Mouse (Mus musculus) hindbrain, embryonic 13.5 days (tissue): ENCODE results near the gene Sarnp. TPM values are rescaled to one million over a fixed set of nuclear protein-coding genes. Genes with fewer than 3 reads are reported as not detected.
A peak's percentile ranks its signal among the peaks of the same experiment; 100 is the strongest.

Source experiments
- ATAC-seq: fragments of 200-750 bp; cut with Nextera tagmentation; 2 replicates; pipeline ENCODE4 v1.8.0; 2017; ENCODE audit warnings: moderate TSS enrichment; ENCODE audit not compliant: low FRiP score
- H3K27ac ChIP-seq: fragments of 300-500 bp; sonication (generic); 2 replicates; pipeline ENCODE4 v1.5.1; 2015; ENCODE audit warnings: inconsistent platforms, mild to moderate bottlenecking, moderate library complexity
- H3K27me3 ChIP-seq: fragments of 300-500 bp; sonication (generic); 2 replicates; pipeline ENCODE4 v1.6.1; 2015; ENCODE audit warnings: mild to moderate bottlenecking, inconsistent platforms
- H3K36me3 ChIP-seq: fragments of 300-500 bp; sonication (generic); 2 replicates; pipeline ENCODE4 v1.6.1; 2015; ENCODE audit warnings: mild to moderate bottlenecking, inconsistent platforms
- H3K4me1 ChIP-seq: fragments of 300-500 bp; sonication (generic); replicated peaks from 2 replicates; pipeline ENCODE4 v1.6.1; 2015; ENCODE audit warnings: inconsistent platforms
- H3K4me2 ChIP-seq: fragments of 300-500 bp; sonication (generic); 2 replicates; pipeline ENCODE4 v1.6.1; 2015; ENCODE audit warnings: inconsistent platforms, mild to moderate bottlenecking, moderate library complexity
- H3K4me3 ChIP-seq: fragments of 300-500 bp; sonication (generic); 2 replicates; pipeline ENCODE4 v1.5.1; 2015; ENCODE audit warnings: mild to moderate bottlenecking, inconsistent platforms
- H3K9ac ChIP-seq: fragments of 300-500 bp; sonication (generic); 2 replicates; pipeline ENCODE4 v1.6.1; 2015; ENCODE audit warnings: mild to moderate bottlenecking, inconsistent platforms
- H3K9me3 ChIP-seq: fragments of 300-500 bp; sonication (generic); 2 replicates; pipeline ENCODE4 v1.6.1; 2016; ENCODE audit warnings: inconsistent platforms
- WGBS: fragments of 180-500 bp; shearing (Covaris S2); methylation state at CpG from one replicate; pipeline ENCODE4 v1.1.7; 2015; 5-methylcytosine and 5-hydroxymethylcytosine counted together
- polyA plus RNA-seq: library from polyadenylated mRNA; unstranded; fragments of >200 nt; fragmentation: Nextera tagmentation; extraction: Ambion mirVana; gene quantifications from 2 replicates; pipeline ENCODE4 v1.2.1, GENCODE M21; 2015

Gene Sarnp
- polyA plus RNA-seq, 1 experiment from 2014 or later: 190 TPM

DNA sequence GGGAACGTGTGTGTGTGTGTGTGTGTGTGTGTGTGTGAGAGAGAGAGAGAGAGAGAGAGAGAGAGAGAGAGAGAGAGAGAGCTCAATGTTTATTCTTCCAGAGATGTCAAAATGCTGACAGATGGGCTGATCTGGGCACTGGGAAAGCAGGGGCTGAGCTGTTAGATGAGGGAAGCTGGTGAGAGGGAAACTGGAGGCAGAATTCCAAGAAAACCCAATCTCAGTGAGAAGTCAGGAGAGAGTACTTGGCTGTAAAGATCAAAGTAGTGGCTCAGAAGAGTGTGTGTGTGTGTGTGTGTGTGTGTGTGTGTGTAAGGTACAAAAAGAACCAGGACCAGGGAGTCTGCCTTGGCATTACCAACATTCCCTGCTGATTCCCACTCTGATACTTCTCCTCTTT is 80.4 kb downstream of the Sarnp start:
- WGBS: 26% methylated on average over 1 of the region's 1 CpGs
- no peak for ATAC-seq
- peaks cover 22% of the 10 kb centered on the region for H3K4me1 ChIP-seq
- no peaks in the 10 kb centered on the region for H3K36me3 ChIP-seq
- no peaks in the 10 kb centered on the region for H3K9me3 ChIP-seq
- H3K27me3 ChIP-seq: peaks cover 29% of the 10 kb centered on the region
- no peak overlapping the region for H3K27ac ChIP-seq
- H3K9ac ChIP-seq: no peak overlapping the region
- no peak overlapping the region for H3K4me2 ChIP-seq
- H3K4me3 ChIP-seq: no peak overlapping the region

DNA sequence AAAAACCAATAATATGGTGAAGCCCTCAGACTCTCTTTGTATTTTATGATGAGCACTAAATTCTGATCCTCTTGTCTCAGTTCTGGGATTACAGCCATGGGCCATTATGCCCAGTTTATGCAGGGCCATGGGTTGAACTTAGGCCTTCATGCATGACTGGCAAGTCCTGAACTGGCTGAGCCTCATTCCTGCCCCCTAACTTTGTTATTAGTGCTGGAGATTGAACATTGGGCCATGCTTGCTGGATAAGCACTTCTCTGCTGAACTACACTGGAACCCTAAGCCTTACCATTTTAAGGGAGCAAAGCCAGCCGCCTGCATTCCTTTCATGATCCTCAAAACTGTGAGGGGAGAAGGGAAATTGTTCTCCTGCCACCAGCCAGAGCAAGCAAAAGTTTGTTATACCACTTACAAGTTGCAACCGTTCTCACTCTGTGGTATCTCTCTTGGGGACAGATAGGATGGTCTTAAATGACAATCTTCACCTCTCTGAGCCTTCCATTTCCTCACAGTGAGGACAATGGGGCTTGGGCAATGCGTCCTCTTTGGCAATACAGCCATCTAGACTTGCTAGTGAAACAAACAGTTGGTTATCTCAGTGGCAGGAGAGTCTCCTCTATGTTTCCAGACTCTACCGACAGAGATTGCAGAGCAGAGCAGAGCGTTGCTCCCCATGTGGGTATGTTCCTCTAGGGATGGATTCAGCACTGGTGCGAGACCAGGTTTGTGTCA is 82.8 kb downstream of the Sarnp start:
- Histone ChIP-seq H3K9ac (no peak overlapping the region), H3K27me3 (peaks cover 22% of the 10 kb centered on the region), H3K4me3 (no peak overlapping the region), H3K9me3 (no peaks in the 10 kb centered on the region), H3K36me3 (no peaks in the 10 kb centered on the region), H3K4me2 (no peak overlapping the region), H3K27ac (no peak overlapping the region), H3K4me1 (peaks cover 15% of the 10 kb centered on the region)
- WGBS: 85% methylated on average over 6 of the region's 6 CpGs
- ATAC-seq: no peak

DNA sequence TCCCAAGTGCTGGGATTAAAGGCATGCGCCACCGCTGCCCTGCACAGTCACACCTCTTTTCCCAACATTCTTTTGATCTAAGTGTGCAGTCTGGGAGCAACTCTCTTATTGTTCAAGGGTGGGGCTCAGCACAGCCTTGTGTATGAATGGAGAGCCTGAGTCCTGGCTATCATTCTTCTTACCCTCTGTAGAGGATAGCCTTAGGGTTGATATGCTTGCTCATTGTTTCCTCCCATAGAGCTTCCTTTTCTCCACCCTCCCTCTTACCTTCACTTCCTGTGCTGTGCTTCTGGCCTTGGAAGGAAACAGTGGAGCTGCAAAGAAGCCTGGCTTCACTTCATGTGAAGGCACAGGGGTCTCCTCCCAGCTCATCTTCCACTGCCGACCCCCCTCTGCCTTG is 83.6 kb downstream of the Sarnp start, which contains the start of gene Cd63:
Cd63 (plus strand) TSS at position 292 of the 400 bp plus-strand sequence.
- Histone ChIP-seq H3K27ac (no peak within 1 kb of the TSS), H3K27me3 (peaks cover 21% of the 10 kb centered on the region), H3K4me1 (peaks cover 14% of the 10 kb centered on the region), H3K4me3 (no peak within 1 kb of the TSS), H3K9ac (no peak within 1 kb of the TSS), H3K4me2 (no peak within 1 kb of the TSS), H3K36me3 (no peaks in the 10 kb centered on the region), H3K9me3 (no peaks in the 10 kb centered on the region)
- 85% methylated on average over 3 of the region's 3 CpGs for WGBS
- ATAC-seq: no peak

DNA sequence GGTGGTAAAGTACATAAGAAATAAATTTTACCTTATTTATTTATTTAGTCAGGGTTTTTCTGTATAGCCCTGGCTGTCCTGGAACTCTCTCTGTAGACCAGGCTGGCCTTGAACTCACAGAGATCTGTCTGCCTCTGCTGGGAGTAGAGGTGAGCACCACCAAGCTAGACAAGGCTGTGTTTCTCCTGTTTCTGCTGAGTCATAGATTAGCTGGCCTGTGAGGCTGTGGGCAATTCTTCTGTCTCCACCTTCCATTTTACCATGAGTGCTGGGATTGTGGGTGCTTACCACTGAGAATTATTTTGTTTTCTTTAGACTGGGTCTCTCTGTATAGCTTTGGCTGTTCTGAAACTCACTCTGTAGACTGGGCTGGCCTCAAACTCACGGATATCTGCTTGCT is 84.3 kb downstream of the Sarnp start:
- H3K27me3 ChIP-seq: peaks cover 14% of the 10 kb centered on the region
- WGBS: 84% methylated on average over 1 of the region's 1 CpGs

DNA sequence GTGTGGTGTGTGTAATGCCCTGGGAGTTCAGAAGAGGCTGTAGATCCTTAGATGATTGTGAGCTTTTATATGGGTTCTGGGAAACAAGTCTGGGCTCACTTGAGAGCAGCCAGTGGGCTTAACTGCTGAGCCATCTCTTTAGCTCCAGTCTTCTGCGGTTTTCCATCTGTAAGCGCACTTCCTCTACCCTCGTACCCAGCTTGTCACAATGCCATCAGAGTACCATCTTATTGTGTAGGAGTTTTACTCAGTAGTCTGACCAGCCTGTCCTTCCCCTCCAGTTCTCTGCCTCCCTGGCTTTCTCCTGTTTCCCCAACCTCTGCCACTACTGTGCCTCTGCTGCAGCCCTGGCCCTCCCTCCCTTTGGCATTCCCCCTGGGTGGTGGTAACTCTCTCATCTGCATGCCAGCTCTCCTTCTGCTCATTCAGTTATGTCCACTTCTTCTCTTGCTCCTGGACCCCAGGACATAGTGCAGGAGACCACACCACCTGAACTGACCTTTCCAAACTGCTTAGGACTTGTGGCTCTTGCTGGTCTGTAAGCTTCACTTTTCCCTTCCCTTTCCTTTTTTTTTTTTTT is 85.4 kb downstream of the Sarnp start:
- H3K27me3 ChIP-seq: 0 out of 2 replicates have a peak, but pooled peaks cover 5% of the 10 kb centered on the region
- WGBS: 80% methylated on average over 3 of the region's 3 CpGs

More for the DNA sequence above, 84.3 kb downstream of the Sarnp start:
- 0 out of 2 replicates have a peak, but pooled peaks cover 7% of the 10 kb centered on the region for H3K4me1 ChIP-seq
- no peak overlapping the region for H3K4me3 ChIP-seq
- no peak overlapping the region for H3K4me2 ChIP-seq
- no peak overlapping the region for H3K9ac ChIP-seq
- H3K36me3 ChIP-seq: no peaks in the 10 kb centered on the region
- H3K9me3 ChIP-seq: no peaks in the 10 kb centered on the region
- no peak for ATAC-seq
- no peak overlapping the region for H3K27ac ChIP-seq

DNA sequence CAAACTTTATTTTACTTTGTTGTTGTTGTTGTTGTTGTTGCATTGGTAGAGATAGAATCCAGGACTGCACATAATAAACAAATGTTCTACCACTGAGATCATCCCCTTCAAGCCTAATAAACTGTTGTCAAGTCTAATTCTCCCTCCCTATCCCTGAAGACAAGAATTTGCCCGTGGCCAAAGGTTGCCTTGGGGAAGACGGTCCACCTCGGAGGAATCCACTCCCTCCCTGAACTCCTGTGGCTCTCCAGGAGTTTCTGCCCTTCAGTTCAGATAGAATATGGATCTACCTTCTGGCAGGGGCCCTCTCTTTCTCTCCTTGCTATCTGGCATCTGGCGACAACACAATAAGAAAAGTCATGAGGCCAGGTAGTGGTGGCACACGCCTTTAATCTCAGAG is 87.7 kb downstream of the Sarnp start:
- peaks cover 14% of the 10 kb centered on the region; the same call in 1 of the 2 replicates for H3K27me3 ChIP-seq
- no peaks in the 10 kb centered on the region for H3K36me3 ChIP-seq
- no peak overlapping the region for H3K4me2 ChIP-seq
- WGBS: 81% methylated on average over 5 of the region's 5 CpGs
- H3K9me3 ChIP-seq: no peaks in the 10 kb centered on the region
- ATAC-seq: no peak
- no peak overlapping the region for H3K27ac ChIP-seq
- H3K4me1 ChIP-seq: peaks cover 10% of the 10 kb centered on the region
- no peak overlapping the region for H3K9ac ChIP-seq
- no peak overlapping the region for H3K4me3 ChIP-seq

More for the DNA sequence above, 85.4 kb downstream of the Sarnp start:
- H3K4me1 ChIP-seq: no peaks in the 10 kb centered on the region
- no peaks in the 10 kb centered on the region for H3K9me3 ChIP-seq
- no peaks in the 10 kb centered on the region for H3K36me3 ChIP-seq
- no peak overlapping the region for H3K27ac ChIP-seq
- no peak overlapping the region for H3K4me3 ChIP-seq
- no peak overlapping the region for H3K4me2 ChIP-seq
- H3K9ac ChIP-seq: no peak overlapping the region
- ATAC-seq: no peak

DNA sequence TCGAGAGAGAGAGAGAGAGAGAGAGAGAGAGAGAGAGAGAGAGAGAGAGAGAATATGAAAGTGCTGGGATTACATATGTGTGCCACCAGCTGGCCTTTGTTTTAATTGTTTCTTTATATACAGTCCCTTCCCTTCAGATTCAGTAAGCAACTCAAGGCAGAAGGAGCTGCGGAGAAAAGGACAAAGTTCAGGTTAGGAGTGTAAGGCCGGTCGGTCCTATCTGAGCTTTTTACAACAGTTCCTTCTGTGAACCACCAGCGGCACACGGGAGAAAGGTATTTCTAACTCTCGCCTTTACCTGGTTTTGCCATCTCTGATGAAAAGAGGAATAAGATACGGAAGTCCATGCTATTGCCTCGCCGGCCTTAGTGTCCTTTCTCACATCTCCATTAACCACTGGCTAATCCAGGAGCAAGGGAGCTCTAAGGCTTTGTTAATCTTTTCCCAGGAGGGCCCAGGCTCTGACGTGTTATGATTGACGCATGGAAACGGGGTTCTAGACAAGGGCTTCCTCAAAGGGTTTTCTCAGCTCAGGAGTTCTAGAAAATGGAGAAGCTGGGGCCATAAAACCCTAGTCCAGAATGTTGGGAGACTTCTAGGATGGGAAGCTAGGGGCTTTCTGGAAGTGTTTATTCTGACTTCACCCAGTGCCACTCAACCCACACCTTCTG is 91.8 kb downstream of the Sarnp start:
- ATAC-seq: no peak
- WGBS: 59% methylated on average over 13 of the region's 13 CpGs
- peak overlapping the region; percentile 76 for H3K4me2 ChIP-seq
- no peaks in the 10 kb centered on the region for H3K36me3 ChIP-seq
- peak overlapping the region; percentile 72 for H3K4me3 ChIP-seq
- H3K27ac ChIP-seq: 0 out of 2 replicates have a peak overlapping the region, but pooled peaks have one; percentile 64
- H3K27me3 ChIP-seq: peaks cover 17% of the 10 kb centered on the region; the same call in 1 of the 2 replicates
- H3K4me1 ChIP-seq: peaks cover 30% of the 10 kb centered on the region
- H3K9me3 ChIP-seq: no peaks in the 10 kb centered on the region
- H3K9ac ChIP-seq: peak overlapping the region; percentile 86; the same call in 1 of the 2 replicates

DNA sequence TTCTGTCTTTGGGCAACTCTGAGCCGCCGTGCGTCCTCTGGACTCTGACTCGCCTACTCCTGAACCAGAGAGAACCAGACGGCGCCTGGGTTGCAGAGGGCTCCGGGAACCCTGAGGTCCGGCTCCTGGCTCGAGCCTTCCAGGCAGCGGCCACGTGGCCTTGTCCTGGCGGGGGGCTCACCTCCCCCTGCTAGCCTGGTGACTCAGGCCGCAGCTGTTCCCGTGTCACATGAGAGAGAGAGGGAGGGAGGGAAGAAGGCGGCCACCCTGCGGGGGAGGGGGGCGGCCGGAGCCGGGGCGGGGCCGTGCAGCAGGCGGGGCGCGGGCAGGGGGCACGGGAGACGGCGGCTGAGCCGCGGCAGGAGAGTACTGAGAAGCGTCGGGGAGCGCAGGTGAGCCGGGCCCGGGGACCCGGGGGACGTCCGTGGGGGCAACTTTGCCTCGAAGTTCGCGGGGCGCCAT is 92.5 kb downstream of the Sarnp start:
- Histone ChIP-seq H3K4me2 (peak overlapping the region; percentile 76), H3K4me1 (peaks cover 31% of the 10 kb centered on the region)
- WGBS: 2% methylated on average over 34 of the region's 41 CpGs

DNA sequence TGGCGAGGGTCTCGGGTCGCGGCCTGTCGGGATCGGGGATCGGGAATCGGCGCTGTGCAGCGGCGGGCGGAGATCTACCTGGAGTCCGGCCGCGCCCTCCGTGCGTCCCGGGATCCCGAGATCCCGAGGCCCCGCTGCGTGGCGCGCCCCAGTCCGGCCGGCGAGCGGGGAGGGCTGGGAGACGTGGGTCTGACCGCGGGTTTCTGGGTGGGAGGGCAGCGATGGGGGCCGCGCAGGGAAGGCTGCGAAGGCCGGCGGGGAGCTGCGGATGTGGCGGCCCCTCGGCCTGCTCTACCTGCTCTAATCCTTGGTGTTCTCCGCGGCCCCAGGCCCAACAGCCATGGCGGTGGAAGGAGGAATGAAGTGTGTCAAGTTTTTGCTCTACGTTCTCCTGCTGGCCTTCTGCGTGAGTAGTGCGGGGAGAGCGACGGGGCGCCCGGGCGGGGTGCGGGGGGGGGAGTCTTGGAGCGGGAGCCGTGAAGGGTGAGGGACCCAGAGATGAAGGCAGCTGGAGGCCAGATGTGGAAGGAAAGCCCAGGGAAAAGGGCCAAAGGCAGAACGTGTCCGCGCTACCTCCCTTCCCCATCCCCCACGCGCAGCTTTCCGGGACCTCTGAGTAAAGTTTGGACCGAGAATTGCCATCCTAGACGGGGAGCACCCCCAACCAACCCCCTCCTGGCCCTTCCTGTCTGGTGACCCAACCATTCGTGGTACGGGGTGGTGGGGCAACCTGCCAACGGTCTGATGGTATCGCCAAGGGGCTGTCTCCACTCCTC is 93.1 kb downstream of the Sarnp start:
- 2% methylated on average over 46 of the region's 66 CpGs for WGBS
- Histone ChIP-seq H3K36me3 (0 out of 2 replicates have a peak, but pooled peaks cover under 1% of the 10 kb centered on the region), H3K4me1 (peaks cover 31% of the 10 kb centered on the region), H3K9me3 (no peaks in the 10 kb centered on the region), H3K27me3 (peaks cover 17% of the 10 kb centered on the region; the same call in 1 of the 2 replicates), H3K4me2 (peak overlapping the region; percentile 76), H3K4me3 (peak overlapping the region; percentile 72), H3K9ac (peak overlapping the region; percentile 86), H3K27ac (peak overlapping the region; percentile 64)
- peak; percentile 52 for ATAC-seq

More for the DNA sequence above, 92.5 kb downstream of the Sarnp start:
- H3K27ac ChIP-seq: peak overlapping the region; percentile 64
- no peaks in the 10 kb centered on the region for H3K9me3 ChIP-seq
- H3K36me3 ChIP-seq: no peaks in the 10 kb centered on the region
- H3K27me3 ChIP-seq: peaks cover 17% of the 10 kb centered on the region; the same call in 1 of the 2 replicates
- peak; percentile 61 for ATAC-seq
- H3K9ac ChIP-seq: peak overlapping the region; percentile 86
- peak overlapping the region; percentile 72 for H3K4me3 ChIP-seq

DNA sequence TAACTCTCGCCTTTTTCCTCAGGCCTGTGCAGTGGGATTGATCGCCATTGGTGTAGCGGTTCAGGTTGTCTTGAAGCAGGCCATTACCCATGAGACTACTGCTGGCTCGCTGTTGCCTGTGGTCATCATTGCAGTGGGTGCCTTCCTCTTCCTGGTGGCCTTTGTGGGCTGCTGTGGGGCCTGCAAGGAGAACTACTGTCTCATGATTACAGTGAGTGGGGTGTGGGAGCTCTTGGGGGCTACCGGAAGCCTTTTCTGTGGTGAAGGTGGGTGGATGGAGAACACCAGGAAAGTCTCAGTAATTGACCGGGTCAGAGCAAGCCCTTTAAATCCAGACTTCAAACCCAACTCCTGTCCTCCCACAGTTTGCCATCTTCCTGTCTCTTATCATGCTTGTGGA is 94.3 kb downstream of the Sarnp start:
- Histone ChIP-seq H3K9me3 (no peaks in the 10 kb centered on the region), H3K9ac (no peak overlapping the region), H3K4me3 (peak overlapping the region; percentile 72; the same call in 1 of the 2 replicates), H3K27ac (no peak overlapping the region), H3K4me2 (peak overlapping the region; percentile 76), H3K27me3 (peaks cover 17% of the 10 kb centered on the region; the same call in 1 of the 2 replicates), H3K36me3 (0 out of 2 replicates have a peak, but pooled peaks cover 3% of the 10 kb centered on the region), H3K4me1 (peaks cover 31% of the 10 kb centered on the region)
- ATAC-seq: no peak
- WGBS: 93% methylated on average over 6 of the region's 6 CpGs

DNA sequence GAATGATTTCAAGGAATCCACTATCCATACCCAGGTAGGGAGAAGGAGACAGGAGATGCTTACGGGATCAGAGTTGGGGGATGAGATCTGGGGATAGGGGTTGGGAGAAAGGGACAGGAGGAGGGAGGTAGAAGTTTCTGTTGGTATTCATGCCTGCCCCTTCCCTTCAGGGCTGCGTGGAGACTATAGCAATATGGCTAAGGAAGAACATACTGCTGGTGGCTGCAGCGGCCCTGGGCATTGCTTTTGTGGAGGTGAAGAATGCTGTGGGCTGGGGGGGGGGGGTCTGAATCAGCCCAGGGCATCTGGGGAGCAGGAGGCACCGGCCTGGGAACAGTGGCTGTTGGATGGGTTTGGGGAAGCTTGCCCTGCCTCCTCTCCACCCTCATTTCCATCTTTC is 95.1 kb downstream of the Sarnp start:
- Histone ChIP-seq H3K9me3 (no peaks in the 10 kb centered on the region), H3K36me3 (0 out of 2 replicates have a peak, but pooled peaks cover 10% of the 10 kb centered on the region), H3K4me3 (no peak overlapping the region), H3K27me3 (peaks cover 17% of the 10 kb centered on the region; the same call in 1 of the 2 replicates), H3K9ac (no peak overlapping the region), H3K27ac (no peak overlapping the region), H3K4me1 (peaks cover 31% of the 10 kb centered on the region), H3K4me2 (no peak overlapping the region)
- 75% methylated on average over 4 of the region's 4 CpGs for WGBS
- no peak for ATAC-seq
